Mouse (Mus musculus): ENCODE measurements around the gene Tspan7. TPM values are rescaled to one million over a fixed set of nuclear protein-coding genes. Genes with fewer than 3 reads are reported as not detected.

Tspan7 gene
- total RNA-seq, 4 experiments from 2014 or later, result 952 to 1,125 (median 1,046) TPM

DNA sequence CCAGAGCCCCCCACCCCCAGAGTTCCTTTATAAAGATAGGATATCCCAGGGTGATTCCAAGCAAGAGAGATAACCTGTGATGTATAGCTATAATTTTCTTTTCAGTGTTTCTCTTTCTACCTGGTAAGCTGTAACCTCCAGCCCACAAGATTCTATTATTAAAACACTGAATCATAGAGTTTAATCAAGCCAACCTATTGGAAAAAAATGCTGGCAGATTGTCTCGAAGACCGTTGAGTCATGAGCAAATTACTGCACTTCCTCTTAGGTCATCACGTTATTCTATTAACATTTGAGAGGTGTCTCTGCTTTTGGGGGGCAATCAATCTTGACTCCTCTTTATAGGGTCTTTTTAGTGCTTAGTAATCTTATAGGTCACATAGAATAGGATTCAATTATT, 61.9 kb downstream of the Tspan7 start:
- no peak for DNase-seq (ENCODE audit: low spot score in 2 of 2)

DNA sequence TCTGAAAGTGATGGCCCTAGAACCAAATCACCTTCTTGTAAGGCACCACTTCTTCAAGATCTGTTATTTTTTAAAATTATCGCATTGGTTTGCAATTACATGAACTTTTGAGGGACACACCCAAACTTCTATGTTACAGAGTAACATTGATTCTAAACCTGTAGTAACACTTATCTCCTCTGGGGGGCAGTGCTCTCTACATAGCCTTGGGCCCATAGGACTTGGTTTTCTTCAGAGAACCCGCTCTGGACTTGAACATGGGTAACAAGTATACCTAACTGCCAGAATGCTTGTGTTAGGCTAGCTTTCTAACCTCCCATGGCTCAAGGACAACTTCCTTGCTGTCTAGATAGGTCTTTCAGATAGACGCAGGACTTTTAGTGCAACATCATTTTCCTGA, 64.8 kb downstream of the Tspan7 start:
- no peak for DNase-seq (ENCODE audit: low spot score in 2 of 2)

GRCm38 (mm10) chrX:10556899-10557298, 71.9 kb downstream of the Tspan7 start:
- DNase-seq (ENCODE audit: low spot score in 2 of 2), result no peak

DNA sequence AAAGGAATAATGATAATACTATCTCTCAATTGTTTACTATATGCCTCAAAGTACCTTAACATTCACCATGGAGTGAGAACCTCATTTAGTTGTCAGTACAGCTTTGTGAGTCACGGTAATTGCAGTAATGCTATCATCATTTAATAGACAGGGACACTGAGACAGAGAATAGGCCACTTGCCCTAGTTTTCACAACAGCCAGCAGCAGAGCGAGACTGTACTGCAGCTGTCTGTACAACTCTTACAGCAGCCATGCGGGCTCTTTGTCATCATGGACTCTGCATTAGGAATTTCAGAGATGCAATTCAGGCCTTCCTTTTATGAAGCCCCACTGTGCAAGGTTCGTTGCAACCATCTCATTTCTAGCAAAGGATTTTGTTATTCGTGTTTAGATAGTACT, 72.6 kb downstream of the Tspan7 start:
- no peak for DNase-seq (ENCODE audit: low spot score in 2 of 2)

DNA sequence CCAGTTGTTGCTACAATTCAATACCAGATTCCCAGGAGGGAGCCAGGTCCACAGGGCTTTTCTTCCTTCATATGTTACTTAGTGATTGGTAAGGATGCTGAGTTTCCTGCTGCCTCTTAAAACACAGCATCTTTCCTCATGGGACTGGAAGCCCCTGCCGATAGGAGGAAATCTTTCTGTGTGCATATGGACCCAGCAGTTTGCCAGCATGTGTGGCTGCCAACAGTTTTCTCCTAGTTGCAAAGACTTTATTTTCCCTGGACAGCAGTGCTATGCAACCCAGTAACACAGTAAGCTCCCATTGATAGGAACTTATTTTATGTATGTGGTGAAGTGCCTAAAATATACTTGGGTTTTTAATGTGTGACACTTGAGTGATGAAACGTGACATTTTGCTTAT, 73.7 kb downstream of the Tspan7 start:
- no peak for DNase-seq (ENCODE audit: low spot score in 2 of 2)

- no peak for DNase-seq (ENCODE audit: low spot score in 2 of 2)
These were observed 80.9 kb downstream of the Tspan7 start for GRCm38 (mm10) chrX:10565811-10566210.

DNA sequence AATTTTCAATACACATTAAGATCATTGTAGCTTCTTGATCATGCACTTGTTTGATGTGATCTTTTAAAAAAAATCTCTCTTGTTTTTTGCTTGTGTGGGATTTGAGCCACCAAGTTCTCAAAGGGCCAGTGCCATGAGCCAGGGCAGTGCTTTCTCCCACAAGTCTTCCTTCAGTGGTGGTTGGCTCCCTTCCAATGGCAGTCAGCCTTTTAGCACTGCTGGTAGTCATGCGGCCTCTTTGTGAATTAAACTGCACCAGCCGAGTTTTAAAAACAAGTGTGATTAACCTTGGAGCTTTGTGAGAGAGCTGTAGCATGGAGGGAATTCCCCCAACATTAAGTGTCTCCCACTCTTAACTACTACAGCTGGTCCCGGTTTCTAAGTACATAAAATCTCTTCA, 89.6 kb downstream of the Tspan7 start:
- peak; percentile 30 to 70 for DNase-seq (ENCODE audit: low spot score in 2 of 2)

DNA sequence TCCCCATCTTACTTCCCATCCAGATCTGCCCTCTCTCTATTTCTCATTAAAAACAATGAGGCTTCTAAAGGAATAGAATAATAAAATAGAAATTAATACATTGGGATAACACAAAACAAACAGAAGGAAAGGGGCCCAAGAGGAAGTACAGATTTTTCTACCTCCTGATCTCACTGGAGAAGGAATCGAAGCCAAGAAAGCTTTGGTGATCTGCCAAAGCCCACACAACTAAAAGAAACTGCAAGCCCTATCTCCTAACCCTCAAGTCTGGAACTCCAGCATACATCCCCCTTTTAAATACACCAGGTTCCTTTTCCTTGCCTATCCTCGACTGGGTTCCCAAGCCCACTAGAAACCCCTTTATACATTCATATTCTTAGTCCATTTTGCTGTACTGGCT, 90.4 kb downstream of the Tspan7 start:
- no peak for DNase-seq (ENCODE audit: low spot score in 2 of 2)

DNA sequence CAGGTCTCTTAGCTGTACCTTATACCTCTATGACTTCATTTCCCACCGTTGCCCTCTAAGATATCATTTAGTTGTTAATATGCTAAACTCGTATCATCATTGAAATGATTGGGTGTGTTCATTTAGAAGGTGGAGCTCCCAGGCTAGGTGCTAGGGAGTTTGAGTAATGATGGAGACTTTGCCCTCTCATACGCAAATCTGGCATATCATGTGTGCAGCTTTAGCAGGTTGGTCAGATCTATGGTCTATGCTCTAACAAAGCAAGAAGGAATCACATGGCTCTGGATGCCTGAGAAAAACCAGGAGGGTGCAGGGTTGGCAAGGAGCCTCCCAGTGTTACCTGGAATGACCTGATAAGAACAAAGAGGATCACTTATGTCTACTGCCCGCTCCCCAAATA, 91.4 kb downstream of the Tspan7 start:
- DNase-seq (ENCODE audit: low spot score in 2 of 2), result no peak

GRCm38 (mm10) chrX:10577356-10577755, 92.4 kb downstream of the Tspan7 start:
- no peak for DNase-seq (ENCODE audit: low spot score in 2 of 2)

DNA sequence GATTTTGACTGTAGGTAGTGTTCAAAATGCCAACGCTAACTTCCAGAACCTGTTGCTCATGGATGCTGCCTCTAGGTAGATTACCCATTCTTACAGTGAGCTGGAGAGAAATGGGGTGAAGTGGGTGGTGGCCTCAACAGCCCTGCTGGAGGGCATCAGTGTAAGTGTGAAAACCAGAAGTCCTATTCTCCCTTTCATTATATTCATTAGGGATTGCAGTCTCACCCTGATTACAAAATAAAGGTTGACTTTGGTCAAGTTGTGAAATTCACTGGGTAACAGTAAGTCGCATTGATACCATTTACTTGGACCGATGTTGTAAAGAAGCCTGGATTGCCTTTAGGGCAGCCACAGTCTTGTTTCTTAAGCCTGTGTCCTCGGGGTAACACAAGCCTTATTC, 97.8 kb downstream of the Tspan7 start:
- no peak for DNase-seq (ENCODE audit: low spot score in 2 of 2)

GRCm38 (mm10) chrX:10592244-10592643, 107.3 kb downstream of the Tspan7 start:
- DNase-seq (ENCODE audit: low spot score in 2 of 2), result no peak

GRCm38 (mm10) chrX:10593561-10593960, 108.6 kb downstream of the Tspan7 start:
- no peak for DNase-seq (ENCODE audit: low spot score in 2 of 2)

DNA sequence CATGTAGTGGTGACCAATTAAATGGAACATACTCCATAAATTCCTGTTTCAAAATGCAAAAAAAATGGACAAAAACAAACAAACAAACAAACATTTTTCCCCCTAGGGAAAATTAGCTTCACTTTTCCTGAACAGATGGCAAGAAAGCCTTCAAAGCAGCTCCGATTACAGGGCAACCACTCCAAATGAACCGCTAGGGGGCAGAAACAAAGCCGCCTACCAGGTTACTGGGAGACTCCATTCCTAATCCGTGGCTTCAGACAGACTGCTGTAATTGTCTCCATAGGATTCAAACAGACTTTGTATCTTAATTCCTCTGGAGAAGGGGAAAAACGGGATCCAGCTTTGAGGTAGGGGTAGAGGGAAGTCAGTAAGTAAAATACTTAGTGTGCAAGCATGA, 132.2 kb downstream of the Tspan7 start:
- DNase-seq (ENCODE audit: low spot score in 2 of 2), result no peak

DNA sequence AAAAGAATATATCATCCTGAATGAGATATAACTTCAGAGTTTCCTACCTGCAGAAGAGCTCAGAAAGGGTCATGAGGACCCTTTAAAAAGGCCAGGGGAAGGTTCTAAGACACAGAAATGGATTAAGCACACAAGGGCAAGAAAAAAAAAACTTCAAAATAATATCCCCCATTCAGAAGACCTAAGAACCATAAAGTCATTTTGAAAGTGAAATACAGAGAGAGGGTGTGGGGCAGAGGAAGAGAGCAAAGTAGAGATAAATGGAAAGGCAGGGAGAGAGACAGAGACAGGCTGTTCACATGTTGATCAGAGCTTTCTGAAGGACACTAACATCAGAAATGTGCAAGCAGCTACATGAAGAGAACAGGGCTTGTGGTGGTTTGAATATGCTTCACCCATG, 156.1 kb downstream of the Tspan7 start:
- DNase-seq (ENCODE audit: low spot score in 2 of 2), result no peak

Other genes with a start within 250 kb of the Tspan7 start
- gene Otc, start 232.9 kb upstream of the Tspan7 start, total RNA-seq (2022), result not detected
- 100 to 1,000 TPM in 1 of 4 experiments, 10 to 100 TPM in 3; 75.1 to 115 (median 95.2) TPM for gene Mid1ip1, start 229.9 kb downstream of the Tspan7 start, total RNA-seq (2022)

Data from layer of hippocampus, adult 8-10 months (tissue).